Mouse (Mus musculus) adrenal gland (tissue): ENCODE measurements at regions not wholly inside any gene's neighbourhood (a gene's known extent, or its start where the extent isn't known, plus 50 kb on each side); places are given as distances from the start of the nearest gene placed in this dataset.

Experiments
- intact Hi-C: fragments of 180-260 bp; cut with DNase I; formaldehyde crosslinking; loops from one replicate; pipeline ENCODE4 v1.15.1; 2025

- intact Hi-C loops, result loop anchor here (5.0 kb wide), 1 partner anchor 101 kb away; no protein-coding TSS in a partner anchor
Observed at GRCm38 (mm10) chr16:77401185-77401943, 200.5 kb downstream of the Gm11146 start.

- intact Hi-C loops, result loop anchor here (5.0 kb wide), 1 partner anchor 102 kb away; no protein-coding TSS in a partner anchor
Observed at GRCm38 (mm10) chr16:77400276-77400891, 201.5 kb downstream of the Gm11146 start.

GRCm38 (mm10) chr16:77399846-77400275 lies 202.0 kb downstream of the Gm11146 start:
- intact Hi-C loops, result loop anchor here (5.0 kb wide), 2 partner anchors 68 to 102 kb away; no protein-coding TSS in a partner anchor

GRCm38 (mm10) chr16:77394054-77394716 lies 207.7 kb downstream of the Gm11146 start:
- intact Hi-C loops, result no loop called here

GRCm38 (mm10) chr16:77393470-77393869 lies 208.4 kb downstream of the Gm11146 start:
- intact Hi-C loops, result no loop called here

GRCm38 (mm10) chr16:77392205-77392604 lies 209.7 kb downstream of the Gm11146 start:
- intact Hi-C loops, result no loop called here

GRCm38 (mm10) chr16:77384021-77384729 lies 217.7 kb downstream of the Gm11146 start:
- intact Hi-C loops, result no loop called here

GRCm38 (mm10) chr16:77382790-77383189 lies 219.1 kb downstream of the Gm11146 start:
- intact Hi-C loops, result no loop called here

GRCm38 (mm10) chr16:77372768-77373167 lies 229.1 kb downstream of the Gm11146 start:
- intact Hi-C loops, result no loop called here

GRCm38 (mm10) chr16:77369810-77370209 lies 232.1 kb downstream of the Gm11146 start:
- intact Hi-C loops, result no loop called here

- intact Hi-C loops, result no loop called here
Observed at GRCm38 (mm10) chr16:77365254-77365653, 236.6 kb downstream of the Gm11146 start.

- intact Hi-C loops, result no loop called here
Observed at GRCm38 (mm10) chr16:77364439-77364838, 237.5 kb downstream of the Gm11146 start.

- intact Hi-C loops, result no loop called here
Observed at GRCm38 (mm10) chr16:77359190-77359589, 242.7 kb downstream of the Gm11146 start.

- intact Hi-C loops, result no loop called here
Observed at GRCm38 (mm10) chr16:77355260-77355659, 246.6 kb downstream of the Gm11146 start.

- intact Hi-C loops, result no loop called here
Observed at GRCm38 (mm10) chr16:77354201-77354712, 247.6 kb downstream of the Gm11146 start.

- intact Hi-C loops, result no loop called here
Observed at GRCm38 (mm10) chr16:77346128-77346527, 255.8 kb downstream of the Gm11146 start.

- intact Hi-C loops, result loop anchor here (5.0 to 10.0 kb wide), 2 partner anchors 65 to 317 kb away; partner anchors contain the start of gene Usp25
Observed at GRCm38 (mm10) chr16:77332285-77332684, 269.6 kb downstream of the Gm11146 start.

GRCm38 (mm10) chr16:77330996-77331395 lies 270.9 kb downstream of the Gm11146 start:
- intact Hi-C loops, result loop anchor here (5.0 to 10.0 kb wide), 2 partner anchors 66 to 316 kb away; partner anchors contain the start of gene Usp25

GRCm38 (mm10) chr16:77329711-77330530 lies 272.0 kb downstream of the Gm11146 start:
- intact Hi-C loops, result loop anchor here (2.0 to 10.0 kb wide), 4 partner anchors 67 to 315 kb away; partner anchors contain the start of gene Usp25
